Mouse (Mus musculus) kidney, adult 2 months (tissue): ENCODE measurements at regions not wholly inside any gene's neighbourhood (a gene's known extent, or its start where the extent isn't known, plus 50 kb on each side); places are given as distances from the start of the nearest gene placed in this dataset.

Experiments used
- DNase-seq: peaks from one replicate; pipeline ENCODE4 v3.0.0; 2021
- H3K27ac ChIP-seq: fragments of 200-500 bp; 2 replicates; pipeline ENCODE4 v1.5.1; 2012; ENCODE audit warnings: low read depth, low read length, control low read depth, inconsistent platforms; ENCODE audit not compliant: insufficient read depth
- H3K27me3 ChIP-seq: fragments of 200-500 bp; replicated peaks from 2 replicates; pipeline ENCODE4 v1.6.1; 2012; ENCODE audit warnings: mild to moderate bottlenecking, moderate library complexity, low read length, inconsistent platforms; ENCODE audit not compliant: control insufficient read depth, insufficient read depth
- H3K36me3 ChIP-seq: fragments of 200-500 bp; 2 replicates; pipeline ENCODE4 v1.6.1; 2012; ENCODE audit warnings: mild to moderate bottlenecking, moderate library complexity, low read length, inconsistent platforms; ENCODE audit not compliant: control insufficient read depth, insufficient read depth
- H3K4me1 ChIP-seq: fragments of 200-500 bp; 2 replicates; pipeline ENCODE4 v1.6.1; 2011; ENCODE audit warnings: low read length; ENCODE audit not compliant: control insufficient read depth, insufficient read depth
- H3K4me3 ChIP-seq: fragments of 200-500 bp; 2 replicates; pipeline ENCODE4 v1.5.1; 2011; ENCODE audit warnings: mild to moderate bottlenecking, low read depth, low read length, control low read depth; ENCODE audit not compliant: insufficient read depth
- CTCF ChIP-seq: fragments of 200-500 bp; conservative IDR thresholded peaks from 2 replicates; pipeline ENCODE4 v1.5.1; 2011; ENCODE audit warnings: low read depth, mild to moderate bottlenecking, control low read depth, low read length, moderate library complexity, mixed read lengths; ENCODE audit not compliant: insufficient read depth, insufficient read length
- POLR2A ChIP-seq: fragments of 200-500 bp; IDR thresholded peaks from one replicate; pipeline ENCODE4 v1.6.1; 2011; ENCODE audit warnings: low read depth, low read length, control low read depth
- WGBS: fragments of 180-500 bp; shearing (Covaris S2); methylation state at CpG from one replicate; pipeline ENCODE4 v1.1.7; 2018; 5-methylcytosine and 5-hydroxymethylcytosine counted together

GRCm38 (mm10) chr2:50569502-50570285 lies 273.1 kb upstream of the Mmadhc start:
- no peak for DNase-seq
- H3K27ac ChIP-seq, result no peak overlapping the region
- no peak overlapping the region for H3K4me3 ChIP-seq
- H3K36me3 ChIP-seq, result no peaks in the 10 kb centered on the region
- no peak for TF ChIP-seq CTCF
- no peak for TF ChIP-seq POLR2A
- H3K4me1 ChIP-seq, result no peaks in the 10 kb centered on the region
- WGBS, result 87% methylated on average over 7 of the region's 7 CpGs
- no peaks in the 10 kb centered on the region for H3K27me3 ChIP-seq

GRCm38 (mm10) chr2:50568777-50569501 lies 272.3 kb upstream of the Mmadhc start:
- no peak overlapping the region for H3K27ac ChIP-seq
- H3K4me3 ChIP-seq, result no peak overlapping the region
- WGBS, result 83% methylated on average over 8 of the region's 8 CpGs
- no peaks in the 10 kb centered on the region for H3K4me1 ChIP-seq
- no peak for TF ChIP-seq POLR2A
- TF ChIP-seq CTCF, result no peak
- H3K27me3 ChIP-seq, result no peaks in the 10 kb centered on the region
- H3K36me3 ChIP-seq, result no peaks in the 10 kb centered on the region
- DNase-seq, result no peak

DNA sequence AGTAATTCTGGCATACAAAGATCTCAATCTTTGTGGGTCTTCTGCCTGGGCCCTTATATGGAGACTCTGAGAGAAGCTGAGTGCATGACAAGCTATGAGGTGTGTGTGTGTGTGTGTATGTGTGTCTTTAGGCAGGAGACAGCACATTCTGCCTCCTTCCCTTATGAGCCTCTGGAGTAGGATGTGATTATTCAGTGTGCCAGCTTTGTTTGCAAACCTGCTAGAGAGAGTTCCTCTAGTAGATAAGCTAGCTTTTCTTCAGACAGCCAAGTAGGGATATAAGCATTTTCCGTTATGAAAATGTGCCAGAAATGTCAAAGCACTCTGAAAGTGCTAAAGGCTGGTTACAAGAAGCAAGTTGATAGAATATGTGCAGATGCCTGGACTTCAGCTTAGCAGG lies 270.9 kb upstream of the Mmadhc start:
- H3K27ac ChIP-seq, result no peak overlapping the region
- no peaks in the 10 kb centered on the region for H3K27me3 ChIP-seq
- H3K4me3 ChIP-seq, result no peak overlapping the region
- TF ChIP-seq POLR2A (no peak), CTCF (no peak)
- H3K36me3 ChIP-seq, result no peaks in the 10 kb centered on the region
- DNase-seq, result no peak
- no peaks in the 10 kb centered on the region for H3K4me1 ChIP-seq
- WGBS, result 64% methylated on average over 1 of the region's 1 CpGs

DNA sequence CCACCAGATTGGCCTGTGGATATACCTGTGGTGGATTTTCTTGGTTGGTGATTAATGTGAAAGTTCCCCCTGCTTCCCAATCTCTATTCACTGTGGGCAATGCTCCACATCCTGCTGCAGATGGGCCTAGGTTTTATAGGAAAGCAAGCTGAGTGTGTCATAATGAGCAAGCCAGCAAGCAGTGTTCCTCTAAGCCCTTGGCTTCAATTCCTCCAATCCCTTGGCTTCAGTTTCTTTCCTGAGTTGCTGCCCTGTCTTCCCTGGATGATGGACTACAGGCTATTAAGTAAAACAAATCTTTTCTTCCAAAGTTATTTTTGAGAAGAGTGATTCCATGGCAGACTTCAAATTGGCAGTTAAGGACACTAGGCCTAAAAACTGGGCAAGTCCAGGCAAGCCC lies 257.4 kb upstream of the Mmadhc start:
- no peaks in the 10 kb centered on the region for H3K27me3 ChIP-seq
- TF ChIP-seq POLR2A (no peak), CTCF (no peak)
- H3K36me3 ChIP-seq, result no peaks in the 10 kb centered on the region
- H3K4me1 ChIP-seq, result no peaks in the 10 kb centered on the region
- no peak overlapping the region for H3K4me3 ChIP-seq
- DNase-seq, result no peak
- no peak overlapping the region for H3K27ac ChIP-seq

- WGBS, result 91% methylated on average over 2 of the region's 2 CpGs
- no peak for DNase-seq
- no peaks in the 10 kb centered on the region for H3K4me1 ChIP-seq
- TF ChIP-seq CTCF (no peak), POLR2A (no peak)
- H3K27ac ChIP-seq, result no peak overlapping the region
- H3K27me3 ChIP-seq, result no peaks in the 10 kb centered on the region
- no peaks in the 10 kb centered on the region for H3K36me3 ChIP-seq
- H3K4me3 ChIP-seq, result no peak overlapping the region
Observed at GRCm38 (mm10) chr2:50552437-50552836, 255.8 kb upstream of the Mmadhc start.

GRCm38 (mm10) chr2:50549871-50550270 lies 253.3 kb upstream of the Mmadhc start:
- Histone ChIP-seq H3K36me3 (no peaks in the 10 kb centered on the region), H3K27ac (no peak overlapping the region), H3K27me3 (no peaks in the 10 kb centered on the region), H3K4me1 (no peaks in the 10 kb centered on the region), H3K4me3 (no peak overlapping the region)
- no peak; the same call in 1 of the 2 replicates for TF ChIP-seq CTCF
- no peak for TF ChIP-seq POLR2A
- DNase-seq, result peak; percentile 83
- WGBS, result 62% methylated on average over 8 of the region's 8 CpGs

DNA sequence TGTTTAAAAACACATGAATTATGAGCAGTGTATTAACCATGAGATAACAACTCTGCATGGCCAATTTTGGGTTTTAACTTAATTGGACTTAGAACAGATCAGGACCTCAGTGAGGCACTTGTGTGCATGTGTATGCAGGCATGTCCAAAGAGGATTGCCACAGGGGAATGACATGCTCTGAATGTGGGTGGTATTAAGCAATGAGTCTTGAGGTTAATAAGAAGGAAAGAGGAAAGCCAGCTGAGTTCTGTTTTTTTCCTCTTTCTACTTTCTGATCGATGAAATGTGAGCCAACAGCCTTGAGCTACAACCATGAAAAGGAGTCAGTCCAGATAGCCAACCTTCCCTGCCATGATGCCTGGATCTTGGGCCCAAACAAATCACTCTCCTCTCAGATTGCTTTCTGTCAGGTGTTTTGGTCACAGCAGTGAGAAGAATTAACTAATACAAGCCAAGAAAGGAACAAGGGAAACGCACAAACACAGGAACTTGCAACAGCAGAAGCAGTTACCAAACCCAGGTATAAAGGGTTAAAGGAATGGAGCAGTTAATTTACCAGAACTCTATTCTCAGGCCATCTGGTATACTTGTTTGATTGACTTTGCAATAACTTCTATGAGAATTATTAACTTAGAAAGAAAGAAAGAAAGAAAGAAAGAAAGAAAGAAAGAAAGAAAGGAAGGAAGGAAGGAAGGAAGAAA lies 243.3 kb upstream of the Mmadhc start:
- no peak for DNase-seq
- Histone ChIP-seq H3K36me3 (no peaks in the 10 kb centered on the region), H3K27me3 (no peaks in the 10 kb centered on the region), H3K4me3 (no peak overlapping the region), H3K27ac (no peak overlapping the region), H3K4me1 (no peaks in the 10 kb centered on the region)
- TF ChIP-seq CTCF, result no peak
- no peak for TF ChIP-seq POLR2A
- WGBS, result 80% methylated on average over 2 of the region's 2 CpGs
